Mouse (Mus musculus) stomach, embryonic 16.5 days (tissue): ENCODE results near the gene Ppm1j. TPM values are rescaled to one million over a fixed set of nuclear protein-coding genes. Genes with fewer than 3 reads are reported as not detected.
A peak's percentile ranks its signal among the peaks of the same experiment; 100 is the strongest.

Source experiments
- ATAC-seq: fragments of 200-750 bp; cut with Nextera tagmentation; 2 replicates; pipeline ENCODE4 v1.8.0; 2017; ENCODE audit warnings: moderate number of reproducible peaks, moderate TSS enrichment; ENCODE audit not compliant: insufficient read depth, low FRiP score
- H3K27ac ChIP-seq: fragments of 300-500 bp; sonication (generic); 2 replicates; pipeline ENCODE4 v1.5.1; 2014; ENCODE audit warnings: low read length
- H3K27me3 ChIP-seq: fragments of 300-500 bp; sonication (generic); 2 replicates; pipeline ENCODE4 v1.6.1; 2014; ENCODE audit warnings: low read length, control low read depth, mixed read lengths; ENCODE audit not compliant: control insufficient read depth, insufficient read depth
- H3K36me3 ChIP-seq: fragments of 300-500 bp; sonication (generic); 2 replicates; pipeline ENCODE4 v1.6.1; 2014; ENCODE audit warnings: low read length; ENCODE audit not compliant: control insufficient read depth, insufficient read depth
- H3K4me1 ChIP-seq: fragments of 300-500 bp; sonication (generic); 2 replicates; pipeline ENCODE4 v1.6.1; 2014; ENCODE audit warnings: low read length, control low read depth, mixed read lengths; ENCODE audit not compliant: control insufficient read depth, insufficient read depth
- H3K4me2 ChIP-seq: fragments of 300-500 bp; sonication (generic); 2 replicates; pipeline ENCODE4 v1.6.1; 2014; ENCODE audit warnings: low read depth, low read length, mixed read lengths
- H3K4me3 ChIP-seq: fragments of 300-500 bp; sonication (generic); replicated peaks from 2 replicates; pipeline ENCODE4 v1.5.1; 2014; ENCODE audit warnings: mild to moderate bottlenecking, low read length
- H3K9ac ChIP-seq: fragments of 300-500 bp; sonication (generic); 2 replicates; pipeline ENCODE4 v1.6.1; 2014; ENCODE audit warnings: low read length
- H3K9me3 ChIP-seq: fragments of 300-500 bp; sonication (generic); replicated peaks from 2 replicates; pipeline ENCODE4 v1.6.1; 2016; ENCODE audit warnings: low read length, control low read depth; ENCODE audit not compliant: control insufficient read depth
- WGBS: fragments of 180-500 bp; shearing (Covaris S2); extraction: QIAGEN DNeasy Blood & Tissue Kit; methylation state at CpG from one replicate; pipeline ENCODE4 v1.1.7; 2014; 5-methylcytosine and 5-hydroxymethylcytosine counted together
- polyA plus RNA-seq: library from polyadenylated mRNA; unstranded; fragments of >200 nt; fragmentation: Nextera tagmentation; extraction: Ambion mirVana; gene quantifications from 2 replicates; pipeline ENCODE4 v1.2.1, GENCODE M21; 2015

Gene Ppm1j
- polyA plus RNA-seq, 1 experiment from 2014 or later, result 3.6 TPM

- Histone ChIP-seq H3K9ac (peak overlapping the region; percentile 87), H3K36me3 (0 out of 2 replicates have a peak, but pooled peaks cover 9% of the 10 kb centered on the region), H3K4me2 (peak overlapping the region; percentile 81), H3K9me3 (no peaks in the 10 kb centered on the region), H3K4me3 (peak overlapping the region; percentile 75), H3K27me3 (no peaks in the 10 kb centered on the region), H3K27ac (peak overlapping the region; percentile 93), H3K4me1 (peaks cover 44% of the 10 kb centered on the region)
- ATAC-seq, result no peak
- 32% methylated on average over 13 of the region's 13 CpGs for WGBS
Measured at GRCm38 (mm10) chr3:104789822-104790221, 9.0 kb downstream of the Ppm1j start.

GRCm38 (mm10) chr3:104790401-104790937 is 9.6 kb downstream of the Ppm1j start:
- H3K4me2 ChIP-seq, result peak overlapping the region; percentile 81
- H3K27ac ChIP-seq, result peak overlapping the region; percentile 93
- H3K36me3 ChIP-seq, result 0 out of 2 replicates have a peak, but pooled peaks cover 9% of the 10 kb centered on the region
- H3K4me1 ChIP-seq, result peaks cover 50% of the 10 kb centered on the region
- H3K4me3 ChIP-seq, result peak overlapping the region; percentile 75
- no peak for ATAC-seq
- no peaks in the 10 kb centered on the region for H3K27me3 ChIP-seq
- peak overlapping the region; percentile 87 for H3K9ac ChIP-seq
- 21% methylated on average over 6 of the region's 6 CpGs for WGBS
- H3K9me3 ChIP-seq, result no peaks in the 10 kb centered on the region

GRCm38 (mm10) chr3:104791017-104791416 is 10.2 kb downstream of the Ppm1j start:
- peaks cover 56% of the 10 kb centered on the region for H3K4me1 ChIP-seq

GRCm38 (mm10) chr3:104791671-104792070 is 10.8 kb downstream of the Ppm1j start:
- 87% methylated on average over 8 of the region's 8 CpGs for WGBS
- Histone ChIP-seq H3K4me2 (peak overlapping the region; percentile 81; the same call in 1 of the 2 replicates), H3K27me3 (no peaks in the 10 kb centered on the region), H3K36me3 (0 out of 2 replicates have a peak, but pooled peaks cover 9% of the 10 kb centered on the region), H3K27ac (no peak overlapping the region), H3K9ac (0 out of 2 replicates have a peak overlapping the region, but pooled peaks have one; percentile 20), H3K4me3 (no peak overlapping the region), H3K4me1 (peaks cover 58% of the 10 kb centered on the region), H3K9me3 (no peaks in the 10 kb centered on the region)
- no peak for ATAC-seq

More at GRCm38 (mm10) chr3:104791017-104791416, 10.2 kb downstream of the Ppm1j start:
- Histone ChIP-seq H3K27ac (peak overlapping the region; percentile 93), H3K4me3 (peak overlapping the region; percentile 75), H3K9ac (peak overlapping the region; percentile 87), H3K27me3 (no peaks in the 10 kb centered on the region), H3K4me2 (peak overlapping the region; percentile 81), H3K36me3 (0 out of 2 replicates have a peak, but pooled peaks cover 9% of the 10 kb centered on the region), H3K9me3 (no peaks in the 10 kb centered on the region)
- no peak for ATAC-seq
- 23% methylated on average over 4 of the region's 4 CpGs for WGBS

- H3K4me1 ChIP-seq, result peaks cover 58% of the 10 kb centered on the region
- 0 out of 2 replicates have a peak, but pooled peaks cover 9% of the 10 kb centered on the region for H3K36me3 ChIP-seq
- H3K9me3 ChIP-seq, result no peaks in the 10 kb centered on the region
Measured at GRCm38 (mm10) chr3:104792360-104793270, 11.8 kb downstream of the Ppm1j start.

GRCm38 (mm10) chr3:104793871-104794828 is 13.3 kb downstream of the Ppm1j start:
- no peak overlapping the region for H3K4me3 ChIP-seq
- H3K36me3 ChIP-seq, result peaks cover 14% of the 10 kb centered on the region; the same call in 1 of the 2 replicates
- H3K4me1 ChIP-seq, result peaks cover 58% of the 10 kb centered on the region
- H3K9ac ChIP-seq, result peak overlapping the region; percentile 54
- H3K27me3 ChIP-seq, result no peaks in the 10 kb centered on the region
- H3K27ac ChIP-seq, result peak overlapping the region; percentile 94
- whole genome bisulfite sequencing, result 42% methylated on average over 20 of the region's 20 CpGs
- peak; percentile 92 for ATAC-seq
- peak overlapping the region; percentile 31; the same call in 1 of the 2 replicates for H3K4me2 ChIP-seq
- H3K9me3 ChIP-seq, result no peaks in the 10 kb centered on the region

More at GRCm38 (mm10) chr3:104792360-104793270, 11.8 kb downstream of the Ppm1j start:
- Histone ChIP-seq H3K27ac (no peak overlapping the region; the same call in 1 of the 2 replicates), H3K9ac (no peak overlapping the region; the same call in 1 of the 2 replicates), H3K4me2 (no peak overlapping the region), H3K27me3 (no peaks in the 10 kb centered on the region), H3K4me3 (no peak overlapping the region)
- no peak for ATAC-seq
- 52% methylated on average over 15 of the region's 15 CpGs for WGBS

GRCm38 (mm10) chr3:104794953-104795470 is 14.2 kb downstream of the Ppm1j start:
- Histone ChIP-seq H3K4me1 (peaks cover 58% of the 10 kb centered on the region), H3K9ac (peak overlapping the region; percentile 49), H3K36me3 (peaks cover 22% of the 10 kb centered on the region), H3K27ac (peak overlapping the region; percentile 94), H3K4me2 (no peak overlapping the region), H3K4me3 (no peak overlapping the region), H3K27me3 (no peaks in the 10 kb centered on the region), H3K9me3 (no peaks in the 10 kb centered on the region)
- WGBS, result 41% methylated on average over 12 of the region's 12 CpGs
- ATAC-seq, result no peak

GRCm38 (mm10) chr3:104795661-104796340 is 14.9 kb downstream of the Ppm1j start:
- peaks cover 50% of the 10 kb centered on the region for H3K4me1 ChIP-seq
- ATAC-seq, result no peak

More at GRCm38 (mm10) chr3:104795661-104796340, 14.9 kb downstream of the Ppm1j start:
- peak overlapping the region; percentile 94 for H3K27ac ChIP-seq
- WGBS, result 63% methylated on average over 15 of the region's 15 CpGs
- no peak overlapping the region for H3K9ac ChIP-seq
- H3K36me3 ChIP-seq, result peaks cover 29% of the 10 kb centered on the region
- no peaks in the 10 kb centered on the region for H3K9me3 ChIP-seq
- no peak overlapping the region for H3K4me2 ChIP-seq
- no peak overlapping the region for H3K4me3 ChIP-seq
- no peaks in the 10 kb centered on the region for H3K27me3 ChIP-seq
